Mouse (Mus musculus): ENCODE results near the gene Tbc1d2.
A peak's percentile ranks its signal among the peaks of the same experiment; 100 is the strongest.
"Not testable (repeated sequence)": the region's sequence is repeated elsewhere in the genome, so short reads cannot be mapped to it uniquely, and the experiment has no call there.

Tbc1d2 gene

DNA sequence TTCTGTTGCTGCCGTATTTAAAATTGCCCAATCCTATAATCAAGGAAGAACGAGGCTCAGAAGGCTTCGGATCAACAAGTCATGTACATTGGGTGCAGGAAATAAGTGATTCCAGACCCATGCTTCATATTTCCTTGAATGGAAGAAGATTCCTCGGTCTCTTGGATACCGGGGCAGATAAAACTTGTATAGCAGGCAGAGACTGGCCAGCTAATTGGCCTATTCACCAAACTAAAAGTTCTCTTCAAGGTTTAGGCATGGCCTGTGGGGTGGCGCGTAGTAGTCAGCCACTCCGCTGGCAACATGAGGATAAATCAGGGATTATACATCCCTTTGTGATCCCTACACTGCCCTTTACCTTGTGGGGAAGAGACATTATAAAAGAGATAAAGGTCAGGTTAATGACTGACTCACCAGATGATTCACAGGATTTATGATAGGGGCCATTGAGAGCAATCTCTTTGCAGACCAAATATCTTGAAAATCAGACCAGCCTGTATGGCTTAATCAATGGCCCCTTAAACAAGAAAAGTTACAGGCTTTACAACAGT is 71.1 kb downstream of the Tbc1d2 start:
- DNase-seq (ENCODE audit: low spot score) = not testable (repeated sequence)

DNA sequence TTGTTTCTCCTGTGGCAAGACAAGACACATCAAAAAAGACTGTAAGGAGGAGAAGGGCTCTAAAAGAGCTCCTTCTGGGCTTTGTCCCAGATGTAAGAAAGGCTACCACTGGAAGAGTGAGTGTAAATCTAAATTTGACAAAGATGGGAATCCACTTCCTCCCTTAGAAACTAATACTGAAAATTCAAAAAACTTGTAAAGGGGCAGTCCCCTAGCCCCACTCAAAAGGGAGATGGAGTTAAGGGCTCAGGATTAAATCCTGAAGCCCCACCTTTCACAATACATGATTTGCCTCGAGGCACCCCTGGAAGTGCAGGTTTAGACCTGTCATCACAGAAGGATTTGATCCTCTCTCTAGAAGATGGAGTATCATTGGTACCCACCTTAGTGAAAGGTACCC is 71.8 kb downstream of the Tbc1d2 start:
- DNase-seq (ENCODE audit: low spot score) = no peak

DNA sequence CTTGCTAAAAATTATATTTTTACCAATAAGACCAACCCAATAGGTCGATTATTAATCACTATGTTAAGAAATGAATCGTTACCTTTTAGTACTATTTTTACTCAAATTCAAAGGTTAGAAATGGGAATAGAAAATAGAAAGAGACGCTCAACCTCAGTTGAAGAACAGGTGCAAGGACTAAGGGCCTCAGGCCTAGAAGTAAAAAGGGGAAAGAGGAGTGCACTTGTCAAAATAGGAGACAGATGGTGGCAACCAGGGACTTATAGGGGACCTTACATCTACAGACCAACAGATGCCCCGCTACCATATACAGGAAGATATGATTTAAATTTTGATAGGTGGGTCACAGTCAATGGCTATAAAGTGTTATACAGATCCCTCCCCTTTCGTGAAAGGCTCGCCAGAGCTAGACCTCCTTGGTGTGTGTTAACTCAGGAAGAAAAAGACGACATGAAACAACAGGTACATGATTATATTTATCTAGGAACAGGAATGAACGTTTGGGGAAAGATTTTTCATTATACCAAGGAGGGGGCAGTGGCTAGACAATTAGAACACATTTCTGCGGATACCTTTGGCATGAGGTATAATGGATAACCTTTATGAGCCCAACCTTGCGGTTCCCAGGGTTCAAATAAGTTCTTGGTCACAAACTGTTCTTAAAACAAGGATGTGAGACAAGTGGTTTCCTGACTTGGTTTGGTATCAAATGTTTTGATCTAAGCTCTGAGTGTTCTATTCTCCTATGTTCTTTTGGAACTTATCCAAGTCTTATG is 74.3 kb downstream of the Tbc1d2 start:
- not testable (repeated sequence) for DNase-seq (ENCODE audit: low spot score)

DNA sequence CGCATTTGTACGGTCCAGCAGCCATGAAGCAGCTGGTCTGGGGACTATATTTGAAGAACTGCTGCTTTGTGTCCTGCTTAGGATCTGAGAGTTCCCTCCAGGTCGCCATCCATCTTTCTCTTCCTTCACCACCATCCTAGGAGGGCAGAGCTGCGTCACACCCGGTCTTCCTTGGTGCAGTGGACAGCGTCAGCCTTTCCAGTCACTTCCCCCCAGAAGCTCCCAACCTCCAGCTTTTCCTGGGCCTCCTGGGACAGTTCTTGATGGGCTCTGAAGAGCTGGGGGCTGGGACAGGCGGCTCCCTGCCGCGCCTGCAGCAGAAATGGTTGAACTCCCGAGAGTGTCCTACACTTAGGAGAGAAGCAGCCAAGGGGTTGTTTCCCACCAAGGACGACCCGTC is 75.2 kb downstream of the Tbc1d2 start:
- DNase-seq (ENCODE audit: low spot score) = no peak

DNA sequence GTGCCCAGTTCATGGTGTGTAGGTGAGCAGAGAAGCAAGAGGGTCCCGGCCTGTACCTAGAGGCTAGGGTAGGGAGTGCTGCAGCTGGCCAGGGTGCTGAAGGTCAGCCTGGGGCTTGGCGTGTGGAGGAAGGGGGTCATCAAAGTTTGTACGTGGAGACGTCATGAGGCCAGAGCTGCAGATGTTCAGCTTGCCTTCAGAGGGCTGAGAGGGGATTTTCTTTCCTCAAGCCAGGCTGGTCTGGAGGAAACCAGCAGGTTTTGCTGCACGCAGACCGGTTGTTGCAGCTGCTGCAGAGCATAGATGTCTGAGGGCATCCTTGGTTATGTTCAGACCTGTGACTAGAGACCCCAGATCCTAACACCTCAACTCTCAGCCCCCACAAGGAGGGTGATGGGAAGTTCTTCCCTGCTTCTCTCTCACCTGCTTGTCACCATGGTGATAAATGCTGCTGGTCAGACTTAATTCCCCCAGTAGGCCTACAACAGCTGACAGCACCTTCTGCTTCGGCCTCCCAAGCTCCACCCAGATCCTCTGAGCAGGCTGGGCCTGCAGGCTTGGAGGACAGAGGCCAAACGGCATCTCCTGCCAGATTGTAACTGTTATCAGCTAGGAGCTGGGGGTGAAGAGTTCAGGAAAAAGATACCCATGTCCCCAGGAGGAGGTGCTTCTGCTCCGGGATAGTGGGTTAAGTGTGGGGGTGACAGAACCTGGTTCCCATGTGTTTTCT is 75.8 kb downstream of the Tbc1d2 start:
- no peak for DNase-seq (ENCODE audit: low spot score)

DNA sequence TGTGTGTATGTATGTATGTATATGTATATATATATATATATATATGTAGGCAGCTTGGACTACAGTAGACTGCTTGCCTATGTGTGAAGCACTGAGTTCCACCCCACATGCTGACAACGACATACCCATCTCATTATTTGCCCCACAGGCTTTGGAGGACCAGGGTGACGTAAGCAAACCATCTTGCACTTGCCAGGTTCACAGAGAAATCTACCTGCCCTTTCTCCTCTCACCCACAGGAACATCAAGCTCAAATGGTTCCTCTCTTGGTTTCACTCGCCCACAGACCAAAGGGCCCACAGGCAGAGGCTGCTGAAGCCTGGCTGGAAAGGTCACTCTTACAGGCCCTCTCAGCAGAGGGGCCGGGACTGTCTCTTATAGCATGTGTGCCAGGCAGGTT is 77.4 kb downstream of the Tbc1d2 start:
- no peak for DNase-seq (ENCODE audit: low spot score)

DNA sequence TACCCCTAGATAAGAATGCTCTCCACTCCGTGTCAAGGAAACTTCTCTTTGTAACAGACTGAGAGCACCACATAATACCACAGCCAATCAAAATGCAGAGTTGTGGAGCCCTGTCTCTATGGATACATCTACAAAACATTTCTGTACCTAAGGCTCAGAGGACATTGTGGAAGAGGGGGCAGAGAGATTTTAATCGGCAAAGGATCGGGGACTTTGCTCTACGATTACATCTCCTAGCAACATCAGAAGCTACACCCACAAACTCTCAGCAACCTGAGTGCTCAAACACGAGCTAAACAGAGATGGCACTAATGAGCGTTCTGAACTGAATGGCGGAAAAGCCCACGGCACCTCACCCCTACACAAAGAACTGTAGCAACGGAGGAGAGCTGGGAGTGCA is 78.3 kb downstream of the Tbc1d2 start:
- DNase-seq (ENCODE audit: low spot score) = no peak

DNA sequence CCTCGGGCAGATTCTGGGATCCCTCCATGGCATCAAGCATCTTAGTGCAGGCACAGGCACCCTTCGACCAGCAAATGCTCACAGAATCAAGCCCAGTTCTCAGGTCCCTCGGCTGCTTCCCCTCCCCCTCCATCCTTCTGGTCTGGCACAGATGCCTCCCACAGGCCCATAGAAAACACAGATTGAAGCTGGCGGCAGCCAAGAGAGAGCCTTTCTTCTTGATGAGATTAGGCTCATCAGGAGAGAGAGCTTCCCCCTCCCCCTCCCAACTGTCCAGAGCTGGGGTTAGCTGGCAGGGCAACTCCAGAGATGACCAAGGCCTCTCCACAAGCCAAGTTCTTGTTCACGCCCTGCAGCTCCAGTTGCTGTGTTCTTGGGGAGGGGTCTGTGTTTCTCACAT is 80.3 kb downstream of the Tbc1d2 start:
- no peak for DNase-seq (ENCODE audit: low spot score)

DNA sequence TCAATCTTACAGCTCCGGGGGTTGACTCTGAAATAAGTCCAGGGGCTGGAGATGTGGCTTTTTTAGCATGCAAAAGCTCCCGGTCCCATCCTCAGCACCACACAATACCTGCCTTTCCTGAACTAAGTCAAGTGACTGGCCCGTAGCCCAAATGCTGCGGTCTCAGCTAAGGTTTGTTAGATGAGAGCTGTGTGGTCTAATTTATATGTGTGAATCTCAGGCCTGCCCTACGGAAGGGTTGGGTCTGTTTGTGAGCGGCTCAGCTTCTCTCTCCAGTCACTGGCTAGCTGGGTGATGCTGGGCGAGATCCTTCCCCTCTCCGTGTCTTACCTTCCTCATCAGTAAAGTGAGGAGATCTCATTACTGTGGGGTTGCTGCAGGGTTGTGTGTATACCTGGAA is 81.8 kb downstream of the Tbc1d2 start:
- DNase-seq (ENCODE audit: low spot score) = no peak

DNA sequence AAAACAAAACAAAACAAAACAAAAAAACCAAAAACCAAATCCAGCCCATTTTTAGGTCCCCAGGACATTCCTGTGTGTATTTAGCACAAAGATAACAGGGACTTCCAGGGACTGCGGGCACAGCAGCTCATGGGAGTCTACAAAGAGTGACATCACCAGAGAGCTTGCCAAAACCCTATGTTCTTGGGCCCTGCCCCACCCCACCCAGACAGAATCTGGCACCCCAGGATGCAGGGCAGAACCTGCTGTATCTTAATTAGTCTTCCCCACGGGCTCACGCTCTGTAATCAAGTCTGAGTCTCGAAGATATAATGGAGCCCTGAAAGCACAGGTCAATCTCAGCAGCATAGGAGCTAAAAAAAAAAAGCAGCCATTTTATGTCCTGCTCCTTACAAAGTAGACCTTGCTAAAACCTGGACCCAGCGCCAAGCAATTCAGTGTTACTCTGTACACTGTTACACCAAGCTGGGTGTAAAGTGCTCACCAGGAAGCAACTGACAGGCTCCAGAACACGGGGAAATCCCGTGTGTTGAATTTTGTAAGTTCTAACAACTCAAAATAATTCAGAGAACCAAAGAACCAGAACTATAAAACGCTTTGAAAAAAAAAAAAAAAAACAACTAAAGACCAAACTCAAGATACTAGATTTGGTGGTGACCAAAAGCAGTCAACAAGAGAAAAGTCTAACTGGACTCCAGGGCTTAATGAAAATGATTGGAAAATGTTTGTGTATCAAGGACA is 82.9 kb downstream of the Tbc1d2 start:
- no peak for DNase-seq (ENCODE audit: low spot score)

DNA sequence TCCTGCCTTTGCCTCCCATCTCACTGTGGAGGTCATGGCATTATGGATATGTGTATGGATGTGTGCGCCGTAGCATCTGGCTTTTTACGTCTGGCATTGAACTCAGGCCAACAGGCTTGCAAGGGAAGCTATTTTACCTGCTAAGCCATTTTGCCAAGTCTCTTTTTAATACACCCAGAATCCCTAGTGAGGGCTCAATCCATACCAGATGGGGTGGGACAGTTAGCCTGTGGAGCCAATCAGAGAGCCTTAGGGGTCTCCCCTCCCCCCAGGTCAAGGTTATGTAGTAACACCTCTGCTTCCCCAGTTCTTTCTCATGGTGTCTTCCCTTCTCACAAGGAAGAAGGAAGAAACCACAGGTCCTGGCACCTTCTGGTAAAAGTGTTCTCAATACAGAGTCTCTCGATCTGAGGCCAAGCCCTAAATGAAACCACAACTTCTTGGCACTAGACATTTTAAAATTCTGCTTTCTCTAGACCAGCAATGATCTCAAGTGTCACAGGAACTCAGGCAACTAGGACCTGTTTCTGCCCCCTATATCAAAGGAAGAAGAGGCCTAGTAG is 84.5 kb downstream of the Tbc1d2 start:
- DNase-seq (ENCODE audit: low spot score) = no peak

DNA sequence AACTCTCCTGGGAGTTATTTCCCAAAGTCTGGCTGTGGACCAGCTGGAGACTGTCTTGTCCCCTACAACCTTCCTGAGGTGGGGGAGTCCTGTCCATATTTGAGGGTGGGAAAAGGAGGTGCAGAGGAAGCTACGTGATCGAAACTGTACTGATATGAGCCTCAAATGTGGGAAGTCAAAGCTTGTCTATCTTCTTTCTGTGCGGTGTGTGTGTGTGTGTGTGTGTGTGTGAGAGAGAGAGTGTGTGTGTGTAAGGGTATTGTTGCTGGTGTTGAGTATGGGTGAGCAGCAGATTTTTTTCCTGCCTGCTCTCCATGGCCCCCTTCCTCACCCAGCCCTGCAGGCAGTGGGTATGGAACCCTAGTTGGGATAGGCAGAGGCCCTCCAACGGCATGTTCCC is 85.8 kb downstream of the Tbc1d2 start:
- DNase-seq (ENCODE audit: low spot score) = no peak

DNA sequence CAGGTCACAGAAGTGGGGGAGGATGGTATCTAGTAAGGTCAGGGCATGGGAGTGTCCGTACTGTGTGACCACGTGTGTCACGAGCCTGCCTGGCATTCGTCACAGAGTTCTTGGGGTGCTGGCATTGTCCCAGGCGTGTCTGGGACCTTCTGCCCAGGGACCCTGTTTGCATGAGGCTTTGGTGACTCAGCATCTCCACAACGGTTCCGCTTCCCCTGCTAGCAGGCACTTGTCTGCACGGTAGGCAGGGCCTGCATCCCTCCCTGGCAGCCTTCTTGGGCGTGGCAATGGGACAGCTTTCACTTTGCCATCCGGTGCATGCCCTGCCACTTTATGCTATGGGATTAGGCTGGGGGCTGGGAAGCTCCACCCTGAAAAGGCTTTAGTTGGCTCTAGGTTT is 86.2 kb downstream of the Tbc1d2 start:
- peak; percentile 37 for DNase-seq (ENCODE audit: low spot score)

DNA sequence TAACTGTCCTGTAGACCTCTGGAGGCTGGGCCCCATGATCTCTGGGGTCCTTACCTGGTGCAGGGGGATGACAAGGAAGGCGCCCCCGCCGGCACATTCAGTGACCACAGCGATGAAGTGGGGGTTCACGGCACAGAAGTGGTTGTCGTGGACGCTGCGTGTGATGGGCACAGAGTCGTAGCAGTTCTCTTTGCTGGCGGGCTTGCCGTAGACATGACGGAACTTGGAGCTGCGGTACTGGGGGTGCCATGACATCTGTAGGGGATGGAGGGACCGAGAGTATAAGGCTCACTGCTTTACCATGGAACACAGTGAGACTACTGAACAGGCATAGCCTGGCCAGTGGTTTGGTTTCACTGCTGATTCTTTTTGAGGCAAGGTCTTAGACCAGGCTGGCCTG is 87.2 kb downstream of the Tbc1d2 start:
- no peak for DNase-seq (ENCODE audit: low spot score)

DNA sequence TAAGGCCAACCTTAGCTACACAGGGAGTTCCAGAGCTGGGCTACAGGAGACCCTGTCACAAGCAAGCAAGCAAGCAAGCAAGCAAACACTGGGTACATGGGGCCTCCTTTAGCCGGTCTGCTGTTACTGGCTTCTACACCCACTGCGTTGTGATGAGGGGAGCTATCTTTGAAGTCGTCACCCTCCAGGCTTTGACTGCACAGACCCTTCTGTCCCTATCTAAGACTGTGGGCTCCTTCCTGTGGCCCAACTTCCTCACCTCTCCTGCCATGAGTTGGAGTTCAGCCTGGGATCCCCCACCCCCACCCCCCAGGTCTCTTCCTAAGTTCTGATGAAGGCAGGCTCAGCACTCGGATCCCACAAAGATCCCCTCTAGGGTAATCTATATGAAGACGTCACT is 88.0 kb downstream of the Tbc1d2 start:
- no peak for DNase-seq (ENCODE audit: low spot score)

DNA sequence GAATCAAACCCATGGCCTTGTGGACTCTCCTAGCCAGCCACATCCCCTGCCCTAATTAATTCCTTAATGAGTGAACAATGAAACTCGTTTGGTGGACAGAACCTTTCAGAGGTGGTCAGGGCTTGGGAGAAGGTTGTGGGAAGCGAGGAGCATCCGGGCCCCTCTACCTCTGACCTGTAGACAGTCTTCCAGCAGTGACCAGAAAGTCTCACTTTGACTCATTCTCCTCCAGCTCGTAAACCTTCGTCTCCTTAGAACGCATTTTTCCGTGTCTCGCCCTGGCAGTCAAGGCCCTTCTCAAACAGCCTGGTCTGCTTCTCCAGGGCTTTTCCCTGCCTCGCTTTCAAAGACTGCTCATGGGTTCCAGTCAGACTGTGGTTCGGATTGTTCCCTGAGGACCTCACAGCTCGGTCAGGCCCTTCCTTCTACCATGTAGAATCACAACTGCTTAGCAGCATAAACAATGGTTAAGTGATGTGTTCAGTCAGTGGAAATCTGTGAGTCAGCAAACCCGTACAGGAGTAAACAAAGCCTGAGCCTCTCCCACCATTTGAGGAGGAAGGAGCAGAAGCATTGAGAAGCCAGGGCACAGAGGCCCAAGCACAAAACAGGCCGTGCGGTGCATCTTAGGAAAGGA is 89.8 kb downstream of the Tbc1d2 start:
- DNase-seq (ENCODE audit: low spot score) = no peak

DNA sequence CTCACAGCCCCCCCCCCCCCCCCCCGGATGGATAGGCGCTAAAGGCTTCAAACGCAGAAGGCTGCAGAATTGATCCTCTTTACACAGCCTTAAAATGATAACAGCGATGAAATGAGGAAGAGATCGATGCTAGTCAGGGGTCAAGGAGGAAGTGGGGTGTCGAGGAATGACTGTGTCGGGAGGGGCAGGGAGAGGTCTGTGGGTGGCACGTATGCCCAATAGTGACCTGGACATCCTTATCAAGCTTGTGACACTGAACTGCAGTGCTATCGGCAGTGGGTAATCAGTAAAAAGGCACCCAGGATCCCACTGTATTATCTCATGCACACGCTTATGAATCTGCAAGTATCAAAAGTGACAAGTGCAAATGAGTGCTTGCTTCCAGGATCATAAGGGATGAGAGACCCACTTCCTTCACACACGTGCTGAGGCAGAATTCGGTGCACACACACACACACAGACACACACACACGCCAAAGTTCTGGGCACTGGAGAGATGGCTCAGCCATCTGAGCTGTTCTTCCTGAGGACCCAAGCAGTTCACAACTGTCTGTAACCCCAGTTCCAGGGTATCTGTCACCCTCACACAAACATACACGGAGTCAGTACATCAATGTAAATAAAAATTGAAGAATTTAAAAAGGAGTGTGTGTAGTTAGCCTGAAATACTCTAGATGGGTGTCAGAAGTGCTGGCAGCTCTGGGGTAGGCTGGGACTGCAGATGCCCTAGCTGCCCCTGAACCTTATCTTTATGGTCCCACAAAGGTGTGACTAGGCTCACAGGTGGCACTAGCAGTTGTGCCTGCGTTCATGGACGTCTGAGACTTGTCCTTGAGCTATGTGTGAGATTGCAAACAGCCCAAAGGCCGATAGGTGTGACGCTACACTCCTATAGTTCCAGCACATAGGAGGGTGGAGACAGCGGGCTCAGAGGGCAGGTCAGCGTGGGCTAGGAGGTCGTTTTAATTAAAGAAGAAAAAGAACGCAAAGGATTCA is 91.0 kb downstream of the Tbc1d2 start:
- DNase-seq (ENCODE audit: low spot score) = no peak

DNA sequence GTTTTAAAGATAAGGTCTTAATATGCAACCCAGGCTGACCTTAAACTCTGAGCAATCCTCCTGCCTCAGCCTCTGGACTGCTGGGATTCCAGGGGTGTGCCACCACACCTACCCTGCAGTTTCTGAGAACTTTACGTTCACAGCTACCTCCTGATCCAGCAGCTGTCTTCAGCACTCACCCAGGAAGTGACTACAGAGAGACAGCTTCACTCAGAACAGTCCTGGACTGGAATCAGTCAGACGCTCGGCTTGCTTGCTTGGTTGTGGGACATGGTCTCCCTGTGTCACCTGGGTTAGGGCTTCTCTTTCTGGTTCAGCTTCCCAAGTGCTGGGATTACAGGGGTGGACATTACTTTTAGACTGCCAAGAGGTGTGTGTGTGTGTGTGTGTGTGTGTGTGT is 93.1 kb downstream of the Tbc1d2 start:
- DNase-seq (ENCODE audit: low spot score) = no peak

DNA sequence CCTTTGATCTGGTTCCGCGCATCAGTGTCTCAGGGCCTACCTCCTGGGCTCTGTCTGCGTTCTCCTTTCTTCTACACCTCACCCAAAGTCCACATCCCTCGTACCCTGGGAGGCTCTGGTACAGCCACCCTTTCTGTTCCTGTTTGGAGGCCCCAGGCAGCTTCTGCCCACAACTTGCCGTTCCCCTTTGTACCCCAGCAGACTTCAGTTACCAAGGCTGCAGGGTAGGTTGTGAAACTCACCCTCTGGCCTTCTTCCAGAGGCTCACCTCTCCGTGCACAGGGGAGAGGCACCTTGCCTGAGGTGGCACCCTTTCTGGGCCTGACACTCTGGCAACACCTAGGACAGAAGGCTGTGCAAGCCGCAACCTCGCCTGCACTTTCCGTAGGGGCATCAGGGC is 94.2 kb downstream of the Tbc1d2 start:
- no peak for DNase-seq (ENCODE audit: low spot score)
